Mouse (Mus musculus) olfactory bulb, adult 2 months (tissue): ENCODE results near the gene Pigp. TPM values are rescaled to one million over a fixed set of nuclear protein-coding genes. Genes with fewer than 3 reads are reported as not detected.

Experiments
- H3K27ac ChIP-seq: fragments of 200-500 bp; 2 replicates; pipeline ENCODE4 v1.5.1; 2012; ENCODE audit warnings: low read depth, low read length; ENCODE audit not compliant: insufficient read depth
- H3K4me1 ChIP-seq: fragments of 200-500 bp; 2 replicates; pipeline ENCODE4 v1.6.1; 2012; ENCODE audit warnings: low read length; ENCODE audit not compliant: control insufficient read depth, insufficient read depth
- H3K4me3 ChIP-seq: fragments of 200-500 bp; 2 replicates; pipeline ENCODE4 v1.5.1; 2012; ENCODE audit warnings: mild to moderate bottlenecking, low read depth, low read length, moderate library complexity; ENCODE audit not compliant: insufficient read depth
- CTCF ChIP-seq: fragments of 200-500 bp; IDR thresholded peaks from 2 replicates; pipeline ENCODE4 v1.5.1; 2012; ENCODE audit warnings: low read depth, mild to moderate bottlenecking, low read length, moderate library complexity; ENCODE audit not compliant: insufficient read depth
- POLR2A ChIP-seq: fragments of 200-500 bp; IDR thresholded peaks from 2 replicates; pipeline ENCODE4 v1.6.1; 2012; ENCODE audit warnings: mild to moderate bottlenecking, low read depth, low read length, moderate library complexity; ENCODE audit not compliant: insufficient read depth
- WGBS: fragments of 180-500 bp; shearing (Covaris S2); methylation state at CpG from one replicate; pipeline ENCODE4 v1.1.7; 2018; 5-methylcytosine and 5-hydroxymethylcytosine counted together
- polyA plus RNA-seq: library from polyadenylated mRNA; stranded (reverse); fragments of >200 nt; gene quantifications from 2 replicates; pipeline ENCODE4 v1.2.4, GENCODE M21; 2012; ENCODE audit warnings: low replicate concordance; ENCODE audit not compliant: missing spikeins, insufficient read depth, insufficient read length

Gene Pigp
- polyA plus RNA-seq, 1 experiment = not detected

GRCm38 (mm10) chr16:94315215-94315614, 56.4 kb downstream of the Pigp start:
- no peak overlapping the region for H3K4me3 ChIP-seq
- peaks cover 9% of the 10 kb centered on the region for H3K4me1 ChIP-seq
- WGBS = 48% methylated on average over 1 of the region's 1 CpGs
- no peak overlapping the region for H3K27ac ChIP-seq
- TF ChIP-seq POLR2A = no peak
- no peak for TF ChIP-seq CTCF

- Histone ChIP-seq H3K27ac (no peak overlapping the region), H3K4me3 (no peak overlapping the region), H3K4me1 (peaks cover 9% of the 10 kb centered on the region)
- 92% methylated on average over 5 of the region's 5 CpGs for WGBS
- TF ChIP-seq CTCF (no peak), POLR2A (no peak)
Observed at GRCm38 (mm10) chr16:94314626-94315025, 57.0 kb downstream of the Pigp start.

DNA sequence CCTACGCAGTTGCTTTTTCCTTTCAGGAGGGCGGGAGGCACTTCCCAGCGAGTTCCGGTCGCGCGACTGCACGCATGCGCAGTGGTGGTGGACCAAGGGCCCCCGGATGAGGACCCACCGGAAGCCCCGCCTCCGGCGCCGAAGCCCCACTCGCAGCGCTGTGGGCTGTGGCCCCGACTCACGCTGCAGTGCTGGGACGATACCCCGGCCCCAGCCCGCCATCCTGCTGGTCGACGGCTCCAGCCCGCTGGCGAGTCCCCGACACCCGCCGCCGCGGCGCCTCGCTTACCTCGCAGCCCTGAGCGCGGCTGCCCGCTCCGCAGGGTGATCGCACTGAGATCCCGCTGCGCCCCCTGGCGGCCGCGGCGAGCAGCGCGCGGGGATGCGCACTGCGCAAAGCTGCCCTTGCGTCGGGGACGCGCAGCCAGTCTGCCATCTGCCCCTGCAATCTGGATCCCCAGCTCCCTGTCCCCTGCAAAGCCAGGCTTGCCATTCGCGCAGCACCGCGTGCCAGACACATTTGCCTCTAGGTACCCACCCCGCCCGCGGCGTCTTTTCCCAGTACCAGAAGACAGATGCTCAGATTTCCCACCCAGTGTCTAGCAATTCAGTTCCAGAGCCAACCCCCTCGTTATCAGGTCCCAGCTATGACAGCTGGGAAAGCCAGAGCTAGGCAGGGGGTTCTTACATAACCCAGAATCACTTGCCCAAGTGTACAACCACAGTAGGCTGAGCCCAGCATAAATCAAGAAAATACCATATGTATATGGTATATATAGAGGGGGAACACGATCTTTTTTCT, 58.2 kb downstream of the Pigp start, which contains the start of gene Hlcs:
Gene Hlcs, minus strand, starts transcription at position 343 of the 802 bp plus-strand sequence.
- TF ChIP-seq CTCF (peak; percentile 99), POLR2A (peak; percentile 94)
- WGBS = under 1% methylated on average over 64 of the region's 64 CpGs
- Histone ChIP-seq H3K4me1 (peaks cover 13% of the 10 kb centered on the region), H3K27ac (peak within 1 kb of the TSS; percentile 100), H3K4me3 (peak within 1 kb of the TSS; percentile 78)

GRCm38 (mm10) chr16:94312663-94313228, 58.9 kb downstream of the Pigp start:
- peak overlapping the region; percentile 100 for H3K27ac ChIP-seq
- TF ChIP-seq POLR2A = no peak; the same call in 1 of the 2 replicates
- TF ChIP-seq CTCF = no peak
- peaks cover 15% of the 10 kb centered on the region for H3K4me1 ChIP-seq
- peak overlapping the region; percentile 78 for H3K4me3 ChIP-seq
- 0% methylated on average over 20 of the region's 20 CpGs for WGBS

GRCm38 (mm10) chr16:94311931-94312330, 59.7 kb downstream of the Pigp start:
- no peak for TF ChIP-seq CTCF
- TF ChIP-seq POLR2A = no peak
- 32% methylated on average over 4 of the region's 4 CpGs for WGBS
- Histone ChIP-seq H3K4me1 (peaks cover 15% of the 10 kb centered on the region), H3K27ac (peak overlapping the region; percentile 81), H3K4me3 (no peak overlapping the region)

GRCm38 (mm10) chr16:94311416-94311815, 60.2 kb downstream of the Pigp start:
- Histone ChIP-seq H3K27ac (peak overlapping the region; percentile 81), H3K4me3 (no peak overlapping the region), H3K4me1 (peaks cover 15% of the 10 kb centered on the region)
- TF ChIP-seq CTCF (no peak), POLR2A (no peak)
- WGBS = 21% methylated on average over 1 of the region's 1 CpGs

DNA sequence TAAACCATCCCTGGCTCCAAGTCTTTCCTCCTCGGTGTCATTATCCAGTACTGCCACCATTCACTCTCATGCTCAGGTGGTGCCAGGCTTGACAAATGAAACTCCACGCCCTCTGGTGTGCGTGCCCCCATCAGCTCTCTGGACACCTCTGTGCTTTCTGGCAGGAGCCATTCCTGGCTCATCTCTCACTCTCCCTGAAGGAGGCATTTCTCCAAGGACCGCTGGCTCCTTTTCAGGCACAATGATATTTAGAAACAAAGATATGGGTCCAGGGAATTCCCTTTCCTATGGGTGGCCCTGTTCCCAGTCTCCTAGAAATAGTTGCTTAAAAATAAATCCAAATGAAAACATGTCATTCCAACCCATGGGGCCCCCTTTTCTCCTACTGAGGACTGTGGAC, 62.6 kb downstream of the Pigp start:
- 76% methylated on average over 4 of the region's 4 CpGs for WGBS
- no peak overlapping the region for H3K27ac ChIP-seq
- peaks cover 13% of the 10 kb centered on the region for H3K4me1 ChIP-seq
- TF ChIP-seq POLR2A = no peak
- no peak for TF ChIP-seq CTCF
- H3K4me3 ChIP-seq = no peak overlapping the region

Other genes with a start within 250 kb of the Pigp start
- not detected in 2 replicates for gene Hlcs, start 58.3 kb downstream of the Pigp start, polyA plus RNA-seq
- not detected in 2 replicates for gene Ripply3, start 43.4 kb downstream of the Pigp start, polyA plus RNA-seq
- 233 and 684 TPM in 2 replicates for gene Ttc3, start 1.2 kb downstream of the Pigp start, polyA plus RNA-seq
- gene Vps26c, start 155.0 kb upstream of the Pigp start, polyA plus RNA-seq = not detected in 2 replicates
- gene Dyrk1a, start 198.2 kb upstream of the Pigp start, polyA plus RNA-seq = not detected in 2 replicates